Mouse (Mus musculus) left cerebral cortex, postnatal 36 days (tissue): ENCODE results near the gene Cxcl3. TPM values are rescaled to one million over a fixed set of nuclear protein-coding genes. Genes with fewer than 3 reads are reported as not detected.

ENCODE experiments used
- DNase-seq, 2 experiments: peaks; one replicate each; pipeline ENCODE4 v3.0.0; 2021 to 2022; ENCODE audit warnings: low spot score in 2 of 2, mixed read lengths in 1 of 2
- intact Hi-C: fragments of 180-260 bp; cut with DNase I; formaldehyde crosslinking; loops from one replicate; pipeline ENCODE4 v1.15.1; 2025
- total RNA-seq, 2 experiments: library from RNA; stranded (reverse); gene quantifications; 2 replicates each; pipeline ENCODE4 v1.2.3; 2021

Cxcl3 gene
- total RNA-seq, result not detected

- no peak for DNase-seq
- intact Hi-C loops, result loop anchor here (5.0 kb wide), 1 partner anchor 124 kb away; no protein-coding TSS in a partner anchor
Observed at GRCm38 (mm10) chr5:90785659-90786588, at the start of gene Cxcl3. Gene Cxcl3, plus strand, starts transcription at chr5:90786103.

- DNase-seq, result no peak
- intact Hi-C loops, result no loop called here
Observed at GRCm38 (mm10) chr5:90742029-90742428, 43.9 kb upstream of the Cxcl3 start.

GRCm38 (mm10) chr5:90753934-90754333, 32.0 kb upstream of the Cxcl3 start:
- DNase-seq, result no peak
- intact Hi-C loops, result no loop called here

- no peak for DNase-seq
- intact Hi-C loops, result no loop called here
Observed at GRCm38 (mm10) chr5:90758020-90758605, 27.8 kb upstream of the Cxcl3 start.

- peak in 1 of 2 experiments; percentile 26 for DNase-seq
- intact Hi-C loops, result no loop called here
Observed at GRCm38 (mm10) chr5:90759077-90760065, 26.5 kb upstream of the Cxcl3 start, which contains the start of gene Cxcl5. Gene Cxcl5, plus strand, starts transcription at chr5:90759360.

GRCm38 (mm10) chr5:90760303-90760702, 25.6 kb upstream of the Cxcl3 start:
- intact Hi-C loops, result no loop called here
- no peak for DNase-seq

GRCm38 (mm10) chr5:90760844-90761243, 25.1 kb upstream of the Cxcl3 start:
- intact Hi-C loops, result no loop called here
- no peak for DNase-seq

GRCm38 (mm10) chr5:90761834-90762233, 24.1 kb upstream of the Cxcl3 start:
- intact Hi-C loops, result no loop called here
- DNase-seq, result no peak

GRCm38 (mm10) chr5:90763912-90764665, 21.8 kb upstream of the Cxcl3 start:
- intact Hi-C loops, result no loop called here
- DNase-seq, result no peak

- intact Hi-C loops, result no loop called here
- DNase-seq, result no peak
Observed at GRCm38 (mm10) chr5:90765821-90766606, 19.9 kb upstream of the Cxcl3 start.

- no peak for DNase-seq
- intact Hi-C loops, result no loop called here
Observed at GRCm38 (mm10) chr5:90768218-90768617, 17.7 kb upstream of the Cxcl3 start, which contains the start of gene Ppbp. Gene Ppbp, plus strand, starts transcription at chr5:90768518.

- intact Hi-C loops, result no loop called here
- DNase-seq, result no peak
Observed at GRCm38 (mm10) chr5:90771369-90771768, 14.5 kb upstream of the Cxcl3 start.

- DNase-seq, result no peak
- intact Hi-C loops, result no loop called here
Observed at GRCm38 (mm10) chr5:90771880-90772653, 13.8 kb upstream of the Cxcl3 start, which contains the start of gene Pf4. Gene Pf4, plus strand, starts transcription at chr5:90772435.

- DNase-seq, result no peak
- intact Hi-C loops, result no loop called here
Observed at GRCm38 (mm10) chr5:90775562-90775961, 10.3 kb upstream of the Cxcl3 start.

GRCm38 (mm10) chr5:90777621-90778020, 8.3 kb upstream of the Cxcl3 start:
- no peak for DNase-seq
- intact Hi-C loops, result no loop called here

GRCm38 (mm10) chr5:90778856-90779255, 7.0 kb upstream of the Cxcl3 start:
- intact Hi-C loops, result no loop called here

GRCm38 (mm10) chr5:90783697-90784096, 2.2 kb upstream of the Cxcl3 start:
- no peak for DNase-seq
- intact Hi-C loops, result no loop called here

More at GRCm38 (mm10) chr5:90778856-90779255, 7.0 kb upstream of the Cxcl3 start:
- DNase-seq, result no peak
